ENCODE assay signal across 11 mouse cellular contexts in the genomic region with DNA sequence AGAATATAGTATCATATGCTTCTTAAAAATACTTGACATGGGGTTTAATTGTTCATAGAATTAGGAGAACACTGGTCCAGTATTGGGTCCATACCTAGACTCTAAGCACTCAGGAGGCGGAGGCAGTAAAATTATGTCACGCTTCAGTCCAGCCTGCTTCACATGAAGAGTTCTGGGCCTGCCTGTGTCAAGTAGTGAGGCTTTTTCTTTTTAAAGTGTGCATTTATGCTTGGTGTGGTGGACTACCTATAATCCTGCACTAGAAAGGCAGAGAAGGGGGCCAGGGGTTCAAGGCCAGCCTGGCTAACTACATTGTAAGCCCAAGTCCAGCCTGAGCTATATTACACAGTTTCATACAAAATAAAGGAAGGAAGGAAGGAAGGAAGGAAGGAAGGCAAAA. TPM values are rescaled to one million over a fixed set of nuclear protein-coding genes. Genes with fewer than 3 reads are reported as not detected.
DNase-seq lines count a peak whose midpoint lies in the region; ATAC-seq and TF ChIP-seq lines count a peak whose summit lies in the region.
"Had no signal": no experiment of that assay in that cellular context is flagged by ENCODE, and none has a peak within 500 bp of the region (broad histone marks: within the 10 kb centered on the region; RNA-seq: fewer than 3 reads in every experiment).

No protein-coding gene starts in this region.

- peak overlapping the region; percentile 91 for H3K4me3 ChIP-seq in gastrocnemius, adult 2 months
- peak overlapping the region; percentile 44 for H3K4me3 ChIP-seq in lung, adult 2 months (replicated peaks; ENCODE audit: extremely low read depth, low read depth, low read length)
- peak overlapping the region; percentile 27; the same call in 1 of the 2 replicates for H3K4me3 ChIP-seq in heart, embryonic 16.5 days (ENCODE audit: low read length)
- H3K4me3 ChIP-seq in liver, embryonic 16.5 days (ENCODE audit: low read depth, low read length) = no peak overlapping the region

- intact Hi-C loops in gastrocnemius, adult 2 months (cut with DNase I) = loop anchor here (5.0 kb wide), 1 partner anchor 35 kb away; no protein-coding TSS in a partner anchor

- ATAC-seq in heart, embryonic 16.5 days (replicated peaks; ENCODE audit: extremely low read depth, insufficient read depth, low FRiP score) = no peak
- no peak for ATAC-seq in liver, embryonic 16.5 days (ENCODE audit: low read depth)

- no peaks in the 10 kb centered on the region for H3K36me3 ChIP-seq in heart, embryonic 16.5 days (ENCODE audit: control insufficient read depth, insufficient read depth)
- no peaks in the 10 kb centered on the region for H3K36me3 ChIP-seq in liver, embryonic 16.5 days (ENCODE audit: control insufficient read depth, insufficient read depth)

- WGBS in lung, adult 2 months = 81% methylated on average over 2 of the region's 2 CpGs
- 87% methylated on average over 2 of the region's 2 CpGs for WGBS in heart, embryonic 16.5 days
- 64% methylated on average over 2 of the region's 2 CpGs for WGBS in liver, embryonic 16.5 days (ENCODE audit: insufficient replicate concordance)

- DNase-seq in gastrocnemius, adult 2 months = no peak
- DNase-seq in gastrocnemius, postnatal 10 days = no peak
- no peak for DNase-seq in lung, adult 2 months
- DNase-seq in lung, postnatal 36 days = no peak
- no peak for DNase-seq in right cerebral cortex, postnatal 25 days
- DNase-seq in thymus, postnatal 0 days (ENCODE audit: low spot score) = no peak
- DNase-seq: layer of hippocampus, postnatal 36 days; midbrain, embryonic 14.5 days; thymus, adult 2 months had no signal

- peak overlapping the region; percentile 26 for H3K4me2 ChIP-seq in heart, embryonic 16.5 days (ENCODE audit: low read depth, low read length)
- H3K4me2 ChIP-seq in liver, embryonic 16.5 days (ENCODE audit: low read depth, low read length) = peak overlapping the region; percentile 10; the same call in 1 of the 2 replicates

- peaks cover 2% of the 10 kb centered on the region; the same call in 1 of the 2 replicates for H3K4me1 ChIP-seq in lung, adult 2 months (ENCODE audit: control insufficient read depth, insufficient read depth, low read length)
- 0 out of 2 replicates have a peak, but pooled peaks cover 3% of the 10 kb centered on the region for H3K4me1 ChIP-seq in heart, embryonic 16.5 days (ENCODE audit: control insufficient read depth, insufficient read depth, low read length)
- no peaks in the 10 kb centered on the region for H3K4me1 ChIP-seq in liver, embryonic 16.5 days (ENCODE audit: control insufficient read depth, low read depth, low read length)

- TF ChIP-seq CTCF in gastrocnemius, adult 2 months (IDR thresholded peaks at IDR 0.05) = no peak
- TF ChIP-seq CTCF in lung, adult 2 months (IDR thresholded peaks at IDR 0.05; ENCODE audit: insufficient read depth, low read length) = no peak

- no peak overlapping the region for H3K9ac ChIP-seq in heart, embryonic 16.5 days (ENCODE audit: low read length)
- H3K9ac ChIP-seq in liver, embryonic 16.5 days (ENCODE audit: low read depth, low read length) = no peak overlapping the region

- H3K27ac ChIP-seq in gastrocnemius, adult 2 months = peak overlapping the region; percentile 96
- H3K27ac ChIP-seq in heart, embryonic 16.5 days (ENCODE audit: low read length) = no peak overlapping the region
- no peak overlapping the region for H3K27ac ChIP-seq in liver, embryonic 16.5 days (ENCODE audit: low read length)

- TF ChIP-seq POLR2A in lung, adult 2 months (IDR thresholded peaks at IDR 0.05; ENCODE audit: borderline replicate concordance, extremely low read depth, low read depth, low read length) = no peak

- H3K27me3 ChIP-seq in heart, embryonic 16.5 days (ENCODE audit: control insufficient read depth, insufficient read depth, low read length) = no peaks in the 10 kb centered on the region
- H3K27me3 ChIP-seq in liver, embryonic 16.5 days (ENCODE audit: control insufficient read depth, insufficient read depth, low read depth, low read length) = peaks cover 21% of the 10 kb centered on the region

- H3K9me3 ChIP-seq in heart, embryonic 16.5 days (replicated peaks; ENCODE audit: control insufficient read depth, low read length) = no peaks in the 10 kb centered on the region
- no peaks in the 10 kb centered on the region for H3K9me3 ChIP-seq in liver, embryonic 16.5 days (replicated peaks; ENCODE audit: control insufficient read depth, low read length)

RNA-seq across cellular contexts. Expression of a gene that starts 1.8 kb away (rescaled TPM):
- total RNA-seq in gastrocnemius, adult 2 months (2021) = 10 to 100 TPM; 22.4 to 24.5 TPM
- 10 to 100 TPM; 15.9 to 27.6 TPM for total RNA-seq in gastrocnemius, postnatal 10 days (2021)
- polyA plus RNA-seq in lung, adult 2 months (2012; rRNA removed) = 23.2 and 29.4 TPM in 2 replicates
- 4.8 and 7.2 TPM in 2 replicates for polyA plus RNA-seq in heart, embryonic 16.5 days (2015; fragmentation: Nextera tagmentation; extraction: Ambion mirVana)
- 4.0 and 5.0 TPM in 2 replicates for polyA plus RNA-seq in liver, embryonic 16.5 days (2015; fragmentation: Nextera tagmentation; extraction: Ambion mirVana)
- 0.72 and 0.95 TPM in 2 replicates for polyA plus RNA-seq in thymus, postnatal 0 days (2015; fragmentation: Nextera tagmentation; extraction: Ambion mirVana)

RNA-seq across cellular contexts. Expression of a gene that starts 38.2 kb away (rescaled TPM):
- total RNA-seq in gastrocnemius, adult 2 months (2021) = 1 to 10 TPM; 9.1 to 9.8 TPM
- 10 to 100 TPM; 10.5 to 11.9 TPM for total RNA-seq in gastrocnemius, postnatal 10 days (2021)
- polyA plus RNA-seq in lung, adult 2 months (2012; rRNA removed) = 6.5 and 7.5 TPM in 2 replicates
- 35.2 and 39.7 TPM in 2 replicates for polyA plus RNA-seq in heart, embryonic 16.5 days (2015; fragmentation: Nextera tagmentation; extraction: Ambion mirVana)
- polyA plus RNA-seq in liver, embryonic 16.5 days (2015; fragmentation: Nextera tagmentation; extraction: Ambion mirVana) = 15.4 and 17.0 TPM in 2 replicates
- polyA plus RNA-seq in thymus, postnatal 0 days (2015; fragmentation: Nextera tagmentation; extraction: Ambion mirVana) = 76.4 and 81.0 TPM in 2 replicates
